Mouse (Mus musculus) lung, adult 2 months (tissue): ENCODE measurements at regions not wholly inside any gene's neighbourhood (a gene's known extent, or its start where the extent isn't known, plus 50 kb on each side); places are given as distances from the start of the nearest gene placed in this dataset.

Source experiments
- DNase-seq: peaks from one replicate; pipeline ENCODE4 v3.0.0; 2022
- H3K4me1 ChIP-seq: fragments of 200-500 bp; 2 replicates; pipeline ENCODE4 v1.6.1; 2011; ENCODE audit warnings: low read length; ENCODE audit not compliant: control insufficient read depth, insufficient read depth
- H3K4me3 ChIP-seq: fragments of 200-500 bp; replicated peaks from 2 replicates; pipeline ENCODE3; 2011; ENCODE audit warnings: low read depth, mild to moderate bottlenecking, control low read depth, low read length; ENCODE audit errors: extremely low read depth
- CTCF ChIP-seq: fragments of 200-500 bp; IDR thresholded peaks from 2 replicates; pipeline ENCODE4 v1.5.1; 2011; ENCODE audit warnings: mild to moderate bottlenecking, low read length, control low read depth; ENCODE audit not compliant: insufficient read depth
- POLR2A ChIP-seq: fragments of 200-500 bp; IDR thresholded peaks from 2 replicates; pipeline ENCODE4 v1.6.1; 2011; ENCODE audit warnings: low read depth, mild to moderate bottlenecking, control low read depth, low read length, borderline replicate concordance; ENCODE audit errors: extremely low read depth
- WGBS: fragments of 180-500 bp; shearing (Covaris S2); methylation state at CpG from one replicate; pipeline ENCODE4 v1.1.7; 2018; 5-methylcytosine and 5-hydroxymethylcytosine counted together

DNA sequence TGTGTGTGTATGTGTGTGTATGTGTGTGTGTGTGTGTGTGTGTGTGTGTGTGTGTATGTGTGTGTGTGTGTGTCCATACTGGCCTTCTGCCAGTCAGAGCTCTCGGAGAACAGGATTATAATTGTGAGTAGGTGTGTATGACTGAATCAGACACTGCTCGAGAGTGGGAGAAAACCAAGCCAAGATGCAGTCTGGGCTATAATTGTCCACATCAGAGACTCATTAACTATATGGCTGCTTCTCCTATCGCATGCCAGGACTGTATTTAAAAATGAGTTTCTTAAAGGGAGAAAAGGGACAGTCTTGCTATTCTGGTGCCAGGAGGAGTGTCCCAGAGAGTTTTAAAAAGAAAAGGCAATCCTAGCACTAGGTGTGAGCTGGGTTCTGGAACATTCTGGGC is 58.7 kb upstream of the Adpgk start:
- H3K4me3 ChIP-seq, result no peak overlapping the region
- DNase-seq, result no peak
- no peaks in the 10 kb centered on the region; the same call in 1 of the 2 replicates for H3K4me1 ChIP-seq
- TF ChIP-seq CTCF, result no peak
- no peak for TF ChIP-seq POLR2A
- 52% methylated on average over 3 of the region's 3 CpGs for WGBS

DNA sequence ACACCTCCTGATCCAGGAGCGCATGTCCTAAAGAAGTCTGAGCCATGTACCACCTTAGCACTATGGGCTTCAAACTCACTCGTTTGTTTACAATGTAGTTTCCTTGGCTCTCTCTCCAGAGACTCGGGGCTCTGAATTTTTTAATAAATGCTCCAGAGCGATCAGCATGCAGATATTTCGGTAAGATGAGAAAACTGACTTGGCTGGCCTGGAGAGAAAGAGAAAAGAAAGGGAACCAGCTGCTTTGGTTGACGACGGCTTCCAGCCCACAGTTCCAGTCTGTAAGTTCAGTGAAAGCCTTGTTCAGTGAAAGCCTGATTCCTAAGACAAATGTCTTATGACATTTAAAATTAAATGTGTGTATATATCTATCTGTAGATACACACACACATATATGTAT is 59.4 kb upstream of the Adpgk start:
- Histone ChIP-seq H3K4me3 (no peak overlapping the region), H3K4me1 (no peaks in the 10 kb centered on the region; the same call in 1 of the 2 replicates)
- no peak for DNase-seq
- TF ChIP-seq CTCF (no peak), POLR2A (no peak)
- WGBS, result 55% methylated on average over 7 of the region's 7 CpGs

DNA sequence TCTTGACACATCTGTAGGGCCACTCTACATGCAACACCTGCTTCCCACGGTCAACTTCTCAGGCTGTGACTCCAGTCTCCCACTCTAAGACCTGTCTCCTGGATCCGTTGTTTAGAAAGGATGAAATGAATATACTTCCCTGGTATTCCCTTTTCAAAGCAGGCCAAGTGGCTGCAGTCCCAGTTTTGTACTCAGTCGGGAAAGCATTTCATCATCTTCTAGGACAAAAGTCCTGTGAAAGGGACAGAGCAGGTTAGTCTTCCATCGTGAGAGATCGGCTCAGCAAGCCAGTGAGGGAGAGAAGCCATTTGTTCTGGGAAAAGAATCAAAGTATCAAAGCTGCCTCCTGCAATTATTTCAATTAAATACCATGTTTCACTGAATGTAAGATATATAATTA is 60.2 kb upstream of the Adpgk start:
- 65% methylated on average over 5 of the region's 5 CpGs for WGBS
- DNase-seq, result no peak
- Histone ChIP-seq H3K4me3 (no peak overlapping the region), H3K4me1 (no peaks in the 10 kb centered on the region; the same call in 1 of the 2 replicates)
- TF ChIP-seq POLR2A, result no peak
- no peak for TF ChIP-seq CTCF

DNA sequence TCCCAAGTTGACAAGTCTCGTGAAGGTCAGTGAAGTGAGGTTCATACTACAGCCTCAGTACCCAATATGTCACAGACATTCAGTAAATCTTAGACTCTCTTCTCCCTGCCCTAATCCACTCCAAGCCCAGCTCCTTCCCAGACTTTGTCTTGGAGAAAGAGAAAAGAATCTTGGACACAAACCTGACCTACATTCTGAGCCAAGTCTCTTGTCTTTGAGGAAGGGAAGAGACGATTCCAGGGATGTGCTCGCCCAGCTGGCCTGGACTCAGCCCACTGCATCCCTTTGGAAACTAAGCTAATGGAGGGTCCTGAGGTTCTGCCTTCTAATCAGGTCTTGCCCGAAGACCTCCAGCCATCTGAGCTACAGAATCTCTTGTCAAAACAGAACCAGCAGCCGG is 61.2 kb upstream of the Adpgk start:
- Histone ChIP-seq H3K4me1 (no peaks in the 10 kb centered on the region; the same call in 1 of the 2 replicates), H3K4me3 (no peak overlapping the region)
- TF ChIP-seq CTCF (no peak), POLR2A (no peak)
- no peak for DNase-seq
- 65% methylated on average over 5 of the region's 5 CpGs for WGBS

DNA sequence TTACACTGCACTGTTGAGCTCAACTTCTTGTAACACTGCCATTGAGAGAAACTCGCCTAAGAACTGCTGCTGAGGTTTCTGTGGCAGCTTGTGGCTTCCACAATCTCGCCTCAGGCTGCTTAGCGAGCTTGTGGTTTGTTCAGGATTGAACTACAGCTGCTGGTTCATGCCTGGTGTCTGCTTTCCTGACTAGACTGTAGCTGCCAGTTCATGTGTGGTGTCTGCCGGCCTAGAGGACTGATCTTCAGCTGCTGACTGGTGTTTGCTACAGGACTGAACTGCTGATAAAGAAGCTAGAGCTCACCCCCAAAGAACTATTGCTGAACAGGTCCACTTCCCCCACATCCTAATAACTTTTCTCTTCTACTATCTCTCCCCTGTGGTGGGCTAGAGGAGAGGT is 63.4 kb upstream of the Adpgk start:
- no peak for TF ChIP-seq POLR2A
- no peak for DNase-seq
- no peak overlapping the region for H3K4me3 ChIP-seq
- 70% methylated on average over 4 of the region's 4 CpGs for WGBS
- H3K4me1 ChIP-seq, result no peaks in the 10 kb centered on the region; the same call in 1 of the 2 replicates

DNA sequence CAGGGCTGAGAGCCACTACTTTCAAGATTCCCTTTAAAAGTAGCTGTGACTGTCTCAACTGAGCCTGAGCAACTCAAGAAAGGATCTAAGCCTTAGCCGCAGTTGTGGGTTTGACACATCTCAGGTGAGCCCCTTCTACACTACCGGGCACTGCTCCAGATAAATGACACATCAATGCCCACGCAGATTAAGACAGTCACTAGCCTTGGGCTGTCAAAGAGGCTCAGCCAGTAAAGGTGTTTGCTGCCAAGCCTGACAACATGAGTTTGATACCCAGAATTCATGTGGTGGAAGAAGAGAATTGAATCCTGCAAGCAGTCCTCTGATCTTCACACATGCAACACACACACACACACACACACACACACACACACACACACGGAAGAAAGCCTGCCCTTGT is 65.0 kb upstream of the Adpgk start:
- TF ChIP-seq CTCF (no peak), POLR2A (no peak)
- no peak for DNase-seq
- 86% methylated on average over 4 of the region's 4 CpGs for WGBS
- no peak overlapping the region for H3K4me3 ChIP-seq
- no peaks in the 10 kb centered on the region for H3K4me1 ChIP-seq

DNA sequence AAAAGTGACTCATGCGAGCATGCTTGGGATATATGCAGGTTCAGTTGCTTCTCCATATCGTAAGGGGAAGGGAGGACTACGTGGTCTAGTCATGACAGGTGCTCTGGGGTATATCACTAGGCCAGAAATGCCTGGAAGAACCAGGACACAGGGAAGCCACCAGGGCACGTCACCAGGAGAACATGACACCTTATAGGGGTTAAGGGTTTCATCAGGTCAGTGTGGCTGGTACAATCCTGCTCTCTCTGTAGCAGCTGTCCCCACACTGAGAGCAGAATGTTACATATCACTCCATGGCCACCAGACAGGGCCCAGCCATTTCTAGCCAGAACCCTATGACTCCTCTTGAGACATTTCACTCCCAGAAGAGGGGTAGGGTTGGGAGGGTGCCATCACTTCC is 72.1 kb upstream of the Adpgk start:
- 79% methylated on average over 4 of the region's 4 CpGs for WGBS
- Histone ChIP-seq H3K4me3 (no peak overlapping the region), H3K4me1 (no peaks in the 10 kb centered on the region)
- DNase-seq, result no peak
- TF ChIP-seq POLR2A (no peak), CTCF (no peak)

DNA sequence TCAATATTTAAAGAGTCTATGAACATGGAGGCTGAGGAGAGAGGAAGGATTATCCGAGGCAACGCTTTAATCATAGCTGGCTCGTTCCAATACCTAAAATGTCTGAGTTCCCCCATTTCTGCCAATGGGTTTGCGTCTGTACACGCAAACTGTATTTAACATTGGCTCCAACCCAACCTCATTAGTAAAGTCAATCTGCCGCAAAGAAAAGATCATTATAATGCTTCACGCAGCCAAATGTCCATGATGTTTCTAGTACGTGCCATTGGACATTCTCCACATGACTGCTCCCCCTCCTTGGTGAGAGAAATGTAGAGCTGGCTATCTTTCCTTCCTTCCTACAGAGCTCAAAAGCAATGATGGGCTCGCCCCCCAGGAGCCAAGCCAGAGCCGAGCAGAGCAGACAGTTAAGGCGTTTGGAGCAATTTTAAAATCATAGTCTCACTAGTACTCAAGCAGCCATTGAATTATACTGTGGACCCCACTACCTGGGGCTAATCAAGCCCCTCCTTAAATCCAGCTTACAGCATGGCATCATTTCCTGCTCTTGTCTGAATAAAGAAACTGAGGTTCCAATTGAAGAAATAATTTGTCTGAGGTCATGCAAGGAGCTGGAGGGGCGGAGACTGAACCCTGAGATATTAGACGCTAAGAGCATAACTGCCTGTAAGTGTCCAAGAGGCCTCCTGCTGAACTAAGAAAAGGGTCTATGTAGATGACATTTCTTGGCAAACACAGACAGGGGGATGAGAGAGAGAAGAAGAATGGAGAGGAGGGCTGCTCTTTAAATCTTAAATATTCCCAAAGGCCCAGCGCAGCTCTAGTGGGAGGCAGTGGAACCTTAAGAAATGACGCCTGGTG is 88.5 kb upstream of the Adpgk start:
- DNase-seq, result no peak
- 75% methylated on average over 15 of the region's 15 CpGs for WGBS

DNA sequence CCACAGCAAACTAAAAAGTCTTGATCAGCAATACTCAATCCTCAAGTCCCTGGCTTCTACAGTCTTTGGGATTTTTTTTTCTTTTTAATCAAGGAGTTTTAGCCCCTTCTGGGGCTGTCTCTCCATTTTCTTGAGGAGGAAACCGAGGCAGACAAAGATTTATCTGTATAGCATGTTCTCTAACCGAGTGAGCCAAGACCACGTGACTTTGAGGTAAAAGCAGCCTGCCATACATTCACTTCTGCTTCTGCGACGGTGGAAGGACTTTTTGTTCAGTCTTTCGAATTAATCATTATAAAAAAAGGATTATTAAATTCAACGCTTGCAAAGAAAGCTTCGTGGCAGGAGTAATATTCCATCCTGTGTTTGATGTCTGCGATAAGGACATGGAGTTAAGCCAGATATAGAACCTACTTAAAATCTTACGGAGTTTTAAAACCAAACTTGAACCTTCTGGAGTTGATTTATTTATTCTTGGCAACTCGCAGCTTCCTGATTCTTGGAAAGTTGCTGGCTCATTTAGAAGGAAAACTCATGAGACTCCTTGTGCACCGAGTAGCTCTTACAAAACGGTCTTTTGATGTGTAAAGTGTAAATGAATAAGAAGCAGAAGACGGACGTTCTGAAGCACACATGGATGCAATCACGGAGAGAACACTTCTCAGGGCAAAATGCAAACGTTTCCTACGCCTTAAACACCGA is 91.7 kb upstream of the Adpgk start:
- WGBS, result 35% methylated on average over 19 of the region's 19 CpGs
- no peak overlapping the region for H3K4me3 ChIP-seq
- TF ChIP-seq CTCF, result no peak
- no peak for TF ChIP-seq POLR2A
- no peak for DNase-seq
- H3K4me1 ChIP-seq, result no peaks in the 10 kb centered on the region; the same call in 1 of the 2 replicates

More for the DNA sequence above, 88.5 kb upstream of the Adpgk start:
- no peak for TF ChIP-seq POLR2A
- TF ChIP-seq CTCF, result no peak
- no peak overlapping the region for H3K4me3 ChIP-seq
- H3K4me1 ChIP-seq, result no peaks in the 10 kb centered on the region; the same call in 1 of the 2 replicates

DNA sequence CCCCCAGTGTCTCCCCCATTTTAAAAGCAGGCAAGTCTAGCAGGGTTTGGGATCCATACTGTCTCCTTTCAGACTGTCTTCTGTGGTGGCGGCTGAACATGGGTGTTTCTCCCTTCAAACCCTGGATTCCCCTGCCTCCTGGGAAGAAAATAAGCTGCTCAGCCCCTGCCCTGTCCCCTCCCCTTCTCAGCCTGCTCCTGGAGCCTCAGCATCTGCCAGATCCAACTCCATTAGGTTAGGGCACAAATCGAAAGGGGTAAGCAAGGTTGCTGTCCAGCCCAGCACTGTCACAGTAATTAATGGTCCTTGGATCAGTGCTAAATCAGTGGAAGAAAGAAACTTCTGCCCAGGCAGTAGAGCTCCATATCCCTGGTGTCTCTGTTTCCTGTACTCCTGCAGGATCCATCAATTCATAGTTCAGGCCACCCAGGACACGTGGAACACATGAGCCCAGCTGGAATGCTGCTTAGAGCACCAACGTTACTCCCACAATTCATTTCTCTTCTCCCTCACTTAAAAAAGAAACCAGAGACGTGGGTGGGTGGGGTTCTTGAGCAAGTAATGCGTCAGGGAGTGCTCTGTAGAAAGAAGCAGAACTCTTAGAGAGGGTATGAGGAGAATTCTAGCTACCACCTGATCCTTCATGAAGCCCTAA is 93.0 kb upstream of the Adpgk start:
- Histone ChIP-seq H3K4me1 (no peaks in the 10 kb centered on the region; the same call in 1 of the 2 replicates), H3K4me3 (no peak overlapping the region)
- TF ChIP-seq POLR2A, result no peak
- TF ChIP-seq CTCF, result no peak
- 32% methylated on average over 6 of the region's 6 CpGs for WGBS
- DNase-seq, result no peak
